Mouse (Mus musculus) neutrophil, adult 83 days (primary cell): Measurements from ENCODE around the gene Kif3a. TPM values are rescaled to one million over a fixed set of nuclear protein-coding genes. Genes with fewer than 3 reads are reported as not detected.

ENCODE experiments used
- total RNA-seq, 2 experiments: library from RNA; stranded (reverse); gene quantifications; one replicate each; pipeline ENCODE4 v1.2.4; 2023

Gene Kif3a
- 1 to 10 TPM; 1.7 to 2.2 TPM for total RNA-seq

DNA sequence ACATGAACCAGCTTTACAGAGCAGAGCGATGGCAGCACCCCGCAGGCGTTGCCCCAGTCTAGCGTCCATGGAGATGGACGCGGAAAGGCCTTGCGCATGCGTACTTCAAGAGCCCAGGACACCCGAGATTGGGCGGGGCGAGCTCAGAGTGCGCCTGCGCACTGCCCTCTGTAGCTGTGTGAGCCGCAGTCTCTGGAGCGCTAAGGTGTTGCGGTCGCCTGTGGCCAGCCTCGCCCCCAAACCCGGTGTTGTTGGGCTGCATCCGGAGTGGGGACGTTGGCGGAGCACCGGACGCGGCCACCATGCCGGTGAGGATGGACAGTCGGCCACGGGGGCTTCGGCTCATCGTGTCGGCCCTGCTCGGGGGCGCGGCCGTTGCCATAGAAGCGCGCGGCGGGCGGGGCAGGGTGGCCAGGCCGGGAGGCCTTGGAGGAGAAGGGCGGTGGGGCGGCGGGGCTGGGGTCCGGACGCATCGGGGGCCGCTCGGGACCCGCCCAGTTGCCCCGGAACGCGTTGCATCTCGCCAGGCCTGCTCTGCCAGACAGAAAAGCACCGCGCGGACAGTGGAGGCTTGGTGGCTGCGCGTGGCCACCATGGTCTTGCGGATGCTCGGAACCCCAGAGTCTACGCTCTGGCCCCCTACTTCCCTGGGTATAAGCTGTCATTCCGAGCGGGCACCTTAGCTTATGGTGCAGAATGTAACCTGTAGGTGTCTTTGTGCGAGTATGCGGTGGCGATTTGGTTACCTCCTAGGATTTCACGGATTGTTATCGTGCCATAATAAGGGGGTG is at the start of gene Kif3a:
Kif3a (plus strand) TSS at position 156 of the 791 bp plus-strand sequence.

DNA sequence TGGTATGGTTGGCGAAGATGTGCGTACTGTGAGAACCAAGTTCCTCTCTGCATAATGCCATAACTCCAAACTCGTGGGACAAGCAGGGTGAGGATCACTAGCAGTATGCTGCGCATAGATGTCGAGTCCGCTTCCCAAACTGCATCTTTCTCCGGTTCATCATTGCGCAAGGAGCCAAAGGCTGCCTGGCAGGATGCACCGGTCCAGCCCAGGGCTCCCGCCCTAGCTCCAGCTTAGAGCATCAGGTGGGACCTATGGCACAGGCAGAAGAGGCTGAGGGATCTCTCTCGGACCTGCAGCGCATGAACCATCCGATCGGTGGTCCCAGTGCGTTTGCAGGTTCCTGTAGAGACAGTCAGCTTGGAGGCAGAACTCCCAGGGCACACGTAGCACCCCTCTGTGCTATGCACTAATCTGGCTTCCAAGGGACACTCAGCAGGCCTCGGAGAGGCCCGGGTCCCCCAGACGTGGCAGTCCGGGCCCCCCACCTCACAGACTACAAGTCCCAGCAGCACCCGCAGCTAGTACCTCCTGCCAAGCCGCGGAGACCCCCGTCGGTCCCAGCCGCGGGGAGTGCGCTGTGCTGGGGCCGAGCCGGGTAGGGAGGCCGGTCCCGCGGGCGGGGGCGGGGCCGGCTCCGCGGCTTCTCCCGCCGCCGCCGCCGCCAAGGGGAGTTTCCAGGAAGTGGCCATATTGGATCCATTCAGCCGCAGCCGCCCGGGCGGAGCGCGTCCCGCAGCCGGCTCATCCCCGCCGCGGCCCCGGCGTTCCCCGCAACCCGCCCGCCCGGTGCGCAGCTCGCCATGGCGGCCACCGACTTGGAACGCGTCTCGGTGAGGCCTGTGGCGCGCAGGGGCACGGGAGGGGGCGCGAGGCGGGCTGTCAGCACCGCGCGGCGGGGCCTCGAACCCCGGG is 47.7 kb upstream of the Kif3a start, which contains the start of gene Sept8:
Sept8 (plus strand) TSS at position 51 of the 915 bp plus-strand sequence.

DNA sequence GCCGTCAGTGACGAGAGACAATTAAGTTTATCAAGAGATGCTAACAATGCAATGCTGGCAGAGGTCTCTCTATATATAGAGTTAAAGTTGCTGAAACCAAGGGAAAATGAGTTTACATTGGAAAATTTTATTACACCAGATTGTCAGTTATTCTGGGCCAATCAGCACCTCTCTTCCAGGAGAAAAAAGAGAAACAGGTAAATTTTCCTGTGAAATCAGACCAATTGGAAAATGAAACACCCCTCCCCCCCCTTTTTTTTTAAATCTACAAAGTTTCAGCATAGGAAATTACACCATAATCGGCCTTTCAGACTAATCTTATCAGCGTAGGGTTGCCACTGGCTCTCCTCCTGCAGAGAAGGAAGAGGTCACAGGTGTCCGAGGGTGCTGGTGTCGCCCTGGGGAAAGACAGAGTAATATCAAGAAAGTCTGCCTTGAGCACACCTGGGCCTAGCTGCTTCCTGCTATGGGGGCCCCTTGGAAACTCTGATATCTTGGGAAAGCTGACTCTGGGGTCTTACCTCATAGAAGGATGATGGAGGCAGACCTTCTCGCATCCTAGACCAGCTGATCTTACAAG is 51.5 kb downstream of the Kif3a start, which contains the start of gene Il4:
Il4 (minus strand) TSS at position 51 of the 580 bp plus-strand sequence.

DNA sequence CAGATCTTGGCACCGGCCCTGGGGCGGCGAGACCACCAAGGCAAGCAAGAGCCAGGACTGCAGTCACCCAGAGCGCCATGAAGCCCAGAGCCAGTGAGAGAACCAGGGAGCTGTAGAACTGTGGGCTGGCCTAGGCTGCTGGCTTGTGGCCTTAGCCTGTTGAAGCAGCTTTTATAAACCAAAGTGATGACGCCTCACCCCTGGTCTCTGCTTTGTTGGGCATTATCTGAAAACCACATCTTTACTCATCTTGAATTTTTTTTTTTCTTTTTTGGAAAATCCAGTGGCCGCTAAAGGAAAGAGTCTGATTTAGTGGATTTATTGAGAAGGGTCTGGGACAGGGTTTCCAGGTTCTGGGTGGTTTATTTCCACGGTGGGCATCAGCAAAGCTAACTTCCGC is 67.4 kb downstream of the Kif3a start, which contains the start of gene Il13:
Il13 (minus strand) TSS at position 147 of the 400 bp plus-strand sequence.

Other genes starting within 250 kb of the Kif3a start
- 1 to 10 TPM; 4.9 to 6.6 TPM for gene Zcchc10, start 242.7 kb upstream of the Kif3a start, total RNA-seq
- gene Aff4, start 216.5 kb upstream of the Kif3a start, total RNA-seq = 10 to 100 TPM; 77.3 to 95.3 TPM
- gene Leap2, start 144.2 kb upstream of the Kif3a start, total RNA-seq = not detected
- 100 to 1,000 TPM; 181 to 191 TPM for gene Uqcrq, start 136.5 kb upstream of the Kif3a start, total RNA-seq
- under 1 TPM; 0.24 to 0.99 TPM for gene Gdf9, start 136.4 kb upstream of the Kif3a start, total RNA-seq
- not detected for gene Gm10447, start 110.3 kb upstream of the Kif3a start, total RNA-seq
- under 1 TPM; 0.39 to 0.55 TPM for gene Shroom1, start 110.2 kb upstream of the Kif3a start, total RNA-seq
- not detected for gene Gm9837, start 96.9 kb upstream of the Kif3a start, total RNA-seq
- gene Gm9945, start 87.2 kb upstream of the Kif3a start, total RNA-seq = not detected
- gene Sowaha, start 87.1 kb upstream of the Kif3a start, total RNA-seq = under 1 TPM; 0.11 to 0.68 TPM
- gene Sept8, start 48.1 kb upstream of the Kif3a start, total RNA-seq = 10 to 100 TPM in 1 of 2 experiments, 1 to 10 TPM in 1; 9.8 to 15.3 TPM
- gene Il4, start 51.3 kb downstream of the Kif3a start, total RNA-seq = not detected
- not detected for gene Il13, start 67.3 kb downstream of the Kif3a start, total RNA-seq
- 10 to 100 TPM; 15.3 to 19.3 TPM for gene Rad50, start 139.9 kb downstream of the Kif3a start, total RNA-seq
- not detected for gene Il5, start 153.4 kb downstream of the Kif3a start, total RNA-seq
- 100 to 1,000 TPM; 123 to 138 TPM for gene Irf1, start 202.6 kb downstream of the Kif3a start, total RNA-seq
- not detected for gene Gm17334, start 205.8 kb downstream of the Kif3a start, total RNA-seq